Mouse (Mus musculus): ENCODE measurements around the gene Midn. TPM values are rescaled to one million over a fixed set of nuclear protein-coding genes. Genes with fewer than 3 reads are reported as not detected.
A peak's percentile ranks its signal among the peaks of the same experiment; 100 is the strongest.

Midn gene
- total RNA-seq, 2 experiments from 2014 or later = 67.7 to 74.0 TPM

GRCm38 (mm10) chr10:80189999-80190398 is 41.9 kb downstream of the Midn start:
- DNase-seq (ENCODE audit: low spot score in 2 of 2) = no peak

GRCm38 (mm10) chr10:80190491-80191051 is 42.5 kb downstream of the Midn start:
- DNase-seq (ENCODE audit: low spot score in 2 of 2) = peak in 1 of 2 experiments; percentile 52

GRCm38 (mm10) chr10:80193976-80194375 is 45.9 kb downstream of the Midn start:
- DNase-seq (ENCODE audit: low spot score in 2 of 2) = no peak

GRCm38 (mm10) chr10:80194441-80194840 is 46.4 kb downstream of the Midn start:
- DNase-seq (ENCODE audit: low spot score in 2 of 2) = no peak

- DNase-seq (ENCODE audit: low spot score in 2 of 2) = no peak
Observed at GRCm38 (mm10) chr10:80196167-80196566, 48.1 kb downstream of the Midn start.

- no peak for DNase-seq (ENCODE audit: low spot score in 2 of 2)
Observed at GRCm38 (mm10) chr10:80196778-80197581, 48.9 kb downstream of the Midn start.

- peak; percentile 64 to 82 for DNase-seq (ENCODE audit: low spot score in 2 of 2)
Observed at GRCm38 (mm10) chr10:80199440-80200008, 51.5 kb downstream of the Midn start.

- no peak for DNase-seq (ENCODE audit: low spot score in 2 of 2)
Observed at GRCm38 (mm10) chr10:80200485-80200884, 52.4 kb downstream of the Midn start.

- DNase-seq (ENCODE audit: low spot score in 2 of 2) = no peak
Observed at GRCm38 (mm10) chr10:80204055-80204454, 56.0 kb downstream of the Midn start.

GRCm38 (mm10) chr10:80207201-80207600 is 59.1 kb downstream of the Midn start:
- DNase-seq (ENCODE audit: low spot score in 2 of 2) = no peak

- no peak for DNase-seq (ENCODE audit: low spot score in 2 of 2)
Observed at GRCm38 (mm10) chr10:80207676-80208075, 59.6 kb downstream of the Midn start.

Other genes with a start within 250 kb of the Midn start
- gene Med16, start 239.3 kb upstream of the Midn start, total RNA-seq (2021) = 10 to 100 TPM; 39.4 to 41.1 TPM
- not detected for gene Gm26602, start 237.4 kb upstream of the Midn start, total RNA-seq (2021)
- under 1 TPM; 0.41 to 0.56 TPM for gene Kiss1r, start 231.3 kb upstream of the Midn start, total RNA-seq (2021)
- 100 to 1,000 TPM in 1 of 2 experiments, 10 to 100 TPM in 1; 97.9 to 102 TPM for gene R3hdm4, start 227.1 kb upstream of the Midn start, total RNA-seq (2021)
- 1 to 10 TPM; 4.5 to 4.9 TPM for gene Arid3a, start 221.2 kb upstream of the Midn start, total RNA-seq (2021)
- 10 to 100 TPM; 27.7 to 28.3 TPM for gene Wdr18, start 188.1 kb upstream of the Midn start, total RNA-seq (2021)
- gene Grin3b, start 177.6 kb upstream of the Midn start, total RNA-seq (2021) = under 1 TPM; 0.10 to 0.27 TPM
- gene Tmem259, start 163.9 kb upstream of the Midn start, total RNA-seq (2021) = 100 to 1,000 TPM; 109 to 119 TPM
- gene Cnn2, start 159.7 kb upstream of the Midn start, total RNA-seq (2021) = 10 to 100 TPM; 51.0 to 55.0 TPM
- gene Abca7, start 151.8 kb upstream of the Midn start, total RNA-seq (2021) = 1 to 10 TPM; 4.8 to 4.9 TPM
- 1 to 10 TPM; 4.0 to 4.7 TPM for gene Arhgap45, start 131.6 kb upstream of the Midn start, total RNA-seq (2021)
- gene Polr2e, start 108.5 kb upstream of the Midn start, total RNA-seq (2021) = 10 to 100 TPM; 77.3 to 77.7 TPM
- gene Gpx4, start 101.1 kb upstream of the Midn start, total RNA-seq (2021) = 100 to 1,000 TPM; 339 to 434 TPM
- gene Sbno2, start 42.7 kb upstream of the Midn start, total RNA-seq (2021) = 10 to 100 TPM; 13.0 to 13.6 TPM
- gene Stk11, start 32.5 kb upstream of the Midn start, total RNA-seq (2021) = 100 to 1,000 TPM; 116 to 125 TPM
- gene Atp5d, start 9.6 kb upstream of the Midn start, total RNA-seq (2021) = 100 to 1,000 TPM; 522 to 564 TPM
- gene Cbarp, start 7.4 kb upstream of the Midn start, total RNA-seq (2021) = 1 to 10 TPM; 2.2 to 2.7 TPM
- gene Cirbp, start 17.7 kb downstream of the Midn start, total RNA-seq (2021) = 100 to 1,000 TPM; 107 to 153 TPM
- gene 1600002K03Rik, start 24.7 kb downstream of the Midn start, total RNA-seq (2021) = 1 to 10 TPM; 3.4 to 3.8 TPM
- 1 to 10 TPM; 3.5 to 3.7 TPM for gene Efna2, start 31.2 kb downstream of the Midn start, total RNA-seq (2021)
- 10 to 100 TPM; 61.3 to 61.5 TPM for gene Mum1, start 78.2 kb downstream of the Midn start, total RNA-seq (2021)
- gene Ndufs7, start 100.8 kb downstream of the Midn start, total RNA-seq (2021) = 100 to 1,000 TPM; 327 to 331 TPM
- gene Gamt, start 112.7 kb downstream of the Midn start, total RNA-seq (2021) = 100 to 1,000 TPM; 446 to 545 TPM
- gene Dazap1, start 113.2 kb downstream of the Midn start, total RNA-seq (2021) = 100 to 1,000 TPM in 1 of 2 experiments, 10 to 100 TPM in 1; 98.9 to 112 TPM
- 1,000 to 10,000 TPM; 1,165 to 1,300 TPM for gene Rps15, start 144.2 kb downstream of the Midn start, total RNA-seq (2021)
- 1 to 10 TPM in 1 of 2 experiments, under 1 TPM in 1; 0.73 to 2.1 TPM for gene Apc2, start 147.7 kb downstream of the Midn start, total RNA-seq (2021)
- 10 to 100 TPM; 16.7 to 17.6 TPM for gene 2310011J03Rik, start 172.3 kb downstream of the Midn start, total RNA-seq (2021)
- gene Pcsk4, start 181.2 kb downstream of the Midn start, total RNA-seq (2021) = 1 to 10 TPM; 1.0 to 1.5 TPM
- gene Reep6, start 181.7 kb downstream of the Midn start, total RNA-seq (2021) = 1 to 10 TPM; 2.7 to 4.1 TPM
- 10 to 100 TPM; 15.5 to 16.5 TPM for gene Adamtsl5, start 200.1 kb downstream of the Midn start, total RNA-seq (2021)
- gene Plk5, start 208.2 kb downstream of the Midn start, total RNA-seq (2021) = under 1 TPM in 1 of 2 experiments, not detected in 1; 0.34 TPM
- gene Mex3d, start 239.4 kb downstream of the Midn start, total RNA-seq (2021) = 10 to 100 TPM; 17.8 to 18.9 TPM

All from gastrocnemius, postnatal 4 days (tissue).